Mouse (Mus musculus): Measurements from ENCODE around the gene Cct2. TPM values are rescaled to one million over a fixed set of nuclear protein-coding genes. Genes with fewer than 3 reads are reported as not detected.

Cct2 gene
- polyA plus RNA-seq, 1 experiment from 2014 or later, result 119 TPM

- Histone ChIP-seq H3K9ac (ENCODE audit: low read length) (no peak overlapping the region), H3K4me3 (ENCODE audit: low read depth, low read length) (no peak overlapping the region), H3K9me3 (ENCODE audit: control insufficient read depth, low read length) (no peaks in the 10 kb centered on the region), H3K36me3 (ENCODE audit: control insufficient read depth, insufficient read depth, low read length) (no peaks in the 10 kb centered on the region), H3K27ac (replicated peaks) (no peak overlapping the region), H3K27me3 (ENCODE audit: control insufficient read depth, insufficient read depth, low read length) (no peaks in the 10 kb centered on the region), H3K4me2 (replicated peaks; ENCODE audit: low read depth) (no peak overlapping the region), H3K4me1 (replicated peaks; ENCODE audit: control insufficient read depth, insufficient read depth) (no peaks in the 10 kb centered on the region)
- no peak for DNase-seq (ENCODE audit: low spot score)
- WGBS, result 59% methylated on average over 5 of the region's 5 CpGs
- peak; percentile 45 for ATAC-seq (ENCODE audit: low FRiP score, low TSS enrichment)
- TF ChIP-seq CTCF (IDR thresholded peaks at IDR 0.05; ENCODE audit: low read depth), result no peak
- TF ChIP-seq EP300 (optimal IDR thresholded peaks at IDR 0.05), result no peak
Measured at GRCm38 (mm10) chr10:117014565-117014964, 49.0 kb downstream of the Cct2 start.

- peak; percentile 63 for DNase-seq (ENCODE audit: low spot score)
- 4% methylated on average over 12 of the region's 12 CpGs for WGBS
- peak overlapping the region; percentile 30 for H3K4me2 ChIP-seq (replicated peaks; ENCODE audit: low read depth)
- no peak overlapping the region for H3K4me3 ChIP-seq (ENCODE audit: low read depth, low read length)
- H3K27ac ChIP-seq (replicated peaks), result no peak overlapping the region
- no peaks in the 10 kb centered on the region for H3K27me3 ChIP-seq (ENCODE audit: control insufficient read depth, insufficient read depth, low read length)
- H3K9ac ChIP-seq (ENCODE audit: low read length), result no peak overlapping the region
- H3K36me3 ChIP-seq (ENCODE audit: control insufficient read depth, insufficient read depth, low read length), result no peaks in the 10 kb centered on the region
- peak; percentile 97 for ATAC-seq (ENCODE audit: low FRiP score, low TSS enrichment)
- H3K4me1 ChIP-seq (replicated peaks; ENCODE audit: control insufficient read depth, insufficient read depth), result no peaks in the 10 kb centered on the region
- no peaks in the 10 kb centered on the region for H3K9me3 ChIP-seq (ENCODE audit: control insufficient read depth, low read length)
- TF ChIP-seq CTCF (IDR thresholded peaks at IDR 0.05; ENCODE audit: low read depth) (peak; percentile 48), EP300 (optimal IDR thresholded peaks at IDR 0.05) (no peak)
Measured at GRCm38 (mm10) chr10:117013689-117014390, 49.8 kb downstream of the Cct2 start.

GRCm38 (mm10) chr10:117011047-117011446 lies 52.6 kb downstream of the Cct2 start:
- TF ChIP-seq EP300 (optimal IDR thresholded peaks at IDR 0.05) (no peak), CTCF (IDR thresholded peaks at IDR 0.05; ENCODE audit: low read depth) (no peak)
- Histone ChIP-seq H3K27me3 (ENCODE audit: control insufficient read depth, insufficient read depth, low read length) (no peaks in the 10 kb centered on the region), H3K4me2 (replicated peaks; ENCODE audit: low read depth) (no peak overlapping the region), H3K27ac (replicated peaks) (no peak overlapping the region), H3K4me3 (ENCODE audit: low read depth, low read length) (no peak overlapping the region), H3K9me3 (ENCODE audit: control insufficient read depth, low read length) (no peaks in the 10 kb centered on the region), H3K36me3 (ENCODE audit: control insufficient read depth, insufficient read depth, low read length) (no peaks in the 10 kb centered on the region), H3K4me1 (replicated peaks; ENCODE audit: control insufficient read depth, insufficient read depth) (no peaks in the 10 kb centered on the region), H3K9ac (ENCODE audit: low read length) (no peak overlapping the region)
- ATAC-seq (ENCODE audit: low FRiP score, low TSS enrichment) (no peak), DNase-seq (ENCODE audit: low spot score) (no peak)
- WGBS, result 75% methylated on average over 8 of the region's 8 CpGs

- Histone ChIP-seq H3K36me3 (ENCODE audit: control insufficient read depth, insufficient read depth, low read length) (no peaks in the 10 kb centered on the region), H3K9ac (ENCODE audit: low read length) (no peak overlapping the region), H3K4me3 (ENCODE audit: low read depth, low read length) (no peak overlapping the region), H3K9me3 (ENCODE audit: control insufficient read depth, low read length) (no peaks in the 10 kb centered on the region), H3K27ac (replicated peaks) (no peak overlapping the region), H3K4me2 (replicated peaks; ENCODE audit: low read depth) (no peak overlapping the region), H3K4me1 (replicated peaks; ENCODE audit: control insufficient read depth, insufficient read depth) (no peaks in the 10 kb centered on the region), H3K27me3 (ENCODE audit: control insufficient read depth, insufficient read depth, low read length) (no peaks in the 10 kb centered on the region)
- WGBS, result 85% methylated on average over 6 of the region's 6 CpGs
- no peak for DNase-seq (ENCODE audit: low spot score)
- TF ChIP-seq EP300 (optimal IDR thresholded peaks at IDR 0.05) (no peak), CTCF (IDR thresholded peaks at IDR 0.05; ENCODE audit: low read depth) (no peak)
- ATAC-seq (ENCODE audit: low FRiP score, low TSS enrichment), result no peak
Measured at GRCm38 (mm10) chr10:117009691-117010090, 53.9 kb downstream of the Cct2 start.

GRCm38 (mm10) chr10:117005707-117006464 lies 57.7 kb downstream of the Cct2 start:
- ATAC-seq (ENCODE audit: low FRiP score, low TSS enrichment) (no peak), DNase-seq (ENCODE audit: low spot score) (no peak)
- H3K4me2 ChIP-seq (replicated peaks; ENCODE audit: low read depth), result no peak overlapping the region
- no peaks in the 10 kb centered on the region for H3K36me3 ChIP-seq (ENCODE audit: control insufficient read depth, insufficient read depth, low read length)
- TF ChIP-seq CTCF (IDR thresholded peaks at IDR 0.05; ENCODE audit: low read depth) (no peak), EP300 (optimal IDR thresholded peaks at IDR 0.05) (no peak)
- WGBS, result 60% methylated on average over 12 of the region's 12 CpGs
- H3K27ac ChIP-seq (replicated peaks), result no peak overlapping the region
- no peaks in the 10 kb centered on the region for H3K9me3 ChIP-seq (ENCODE audit: control insufficient read depth, low read length)
- H3K27me3 ChIP-seq (ENCODE audit: control insufficient read depth, insufficient read depth, low read length), result no peaks in the 10 kb centered on the region
- H3K9ac ChIP-seq (ENCODE audit: low read length), result no peak overlapping the region
- no peaks in the 10 kb centered on the region for H3K4me1 ChIP-seq (replicated peaks; ENCODE audit: control insufficient read depth, insufficient read depth)
- H3K4me3 ChIP-seq (ENCODE audit: low read depth, low read length), result no peak overlapping the region

GRCm38 (mm10) chr10:117004695-117005094 lies 58.9 kb downstream of the Cct2 start:
- Histone ChIP-seq H3K4me3 (ENCODE audit: low read depth, low read length) (no peak overlapping the region), H3K9me3 (ENCODE audit: control insufficient read depth, low read length) (no peaks in the 10 kb centered on the region), H3K9ac (ENCODE audit: low read length) (no peak overlapping the region), H3K36me3 (ENCODE audit: control insufficient read depth, insufficient read depth, low read length) (no peaks in the 10 kb centered on the region), H3K27me3 (ENCODE audit: control insufficient read depth, insufficient read depth, low read length) (no peaks in the 10 kb centered on the region), H3K4me1 (replicated peaks; ENCODE audit: control insufficient read depth, insufficient read depth) (no peaks in the 10 kb centered on the region), H3K27ac (replicated peaks) (no peak overlapping the region), H3K4me2 (replicated peaks; ENCODE audit: low read depth) (no peak overlapping the region)
- DNase-seq (ENCODE audit: low spot score) (no peak), ATAC-seq (ENCODE audit: low FRiP score, low TSS enrichment) (no peak)
- WGBS, result 77% methylated on average over 5 of the region's 5 CpGs
- no peak for TF ChIP-seq CTCF (IDR thresholded peaks at IDR 0.05; ENCODE audit: low read depth)
- no peak for TF ChIP-seq EP300 (optimal IDR thresholded peaks at IDR 0.05)

Other genes starting within 250 kb of the Cct2 start
- 0.02 TPM in 1 of 2 replicates, not detected in the other for gene Myrfl, start 166.9 kb downstream of the Cct2 start, polyA plus RNA-seq (2015; fragmentation: Nextera tagmentation; extraction: Ambion mirVana)
- 13.5 and 14.4 TPM in 2 replicates for gene Rab3ip, start 113.0 kb downstream of the Cct2 start, polyA plus RNA-seq (2015; fragmentation: Nextera tagmentation; extraction: Ambion mirVana)
- not detected in 2 replicates for gene Gm10271, start 91.2 kb downstream of the Cct2 start, polyA plus RNA-seq (2015; fragmentation: Nextera tagmentation; extraction: Ambion mirVana)
- gene Best3, start 77.5 kb downstream of the Cct2 start, polyA plus RNA-seq (2015; fragmentation: Nextera tagmentation; extraction: Ambion mirVana), result 0.08 and 0.10 TPM in 2 replicates
- not detected in 2 replicates for gene Lrrc10, start 18.5 kb downstream of the Cct2 start, polyA plus RNA-seq (2015; fragmentation: Nextera tagmentation; extraction: Ambion mirVana)
- 11.6 and 11.9 TPM in 2 replicates for gene Frs2, start 84.7 kb upstream of the Cct2 start, polyA plus RNA-seq (2015; fragmentation: Nextera tagmentation; extraction: Ambion mirVana)
- 36.9 and 38.2 TPM in 2 replicates for gene Yeats4, start 160.7 kb upstream of the Cct2 start, polyA plus RNA-seq (2015; fragmentation: Nextera tagmentation; extraction: Ambion mirVana)
- not detected in 2 replicates for gene 9530003J23Rik, start 174.9 kb upstream of the Cct2 start, polyA plus RNA-seq (2015; fragmentation: Nextera tagmentation; extraction: Ambion mirVana)
- gene Lyz2, start 218.5 kb upstream of the Cct2 start, polyA plus RNA-seq (2015; fragmentation: Nextera tagmentation; extraction: Ambion mirVana), result 48.9 and 54.0 TPM in 2 replicates
- 0.10 and 0.29 TPM in 2 replicates for gene Lyz1, start 229.1 kb upstream of the Cct2 start, polyA plus RNA-seq (2015; fragmentation: Nextera tagmentation; extraction: Ambion mirVana)

Data from stomach, postnatal 0 days (tissue).